Mouse (Mus musculus) E14TG2a.4 (cell line): ENCODE measurements at regions not wholly inside any gene's neighbourhood (a gene's known extent, or its start where the extent isn't known, plus 50 kb on each side); places are given as distances from the start of the nearest gene placed in this dataset.
A peak's percentile ranks its signal among the peaks of the same experiment; 100 is the strongest.
"Not testable (repeated sequence)": the region's sequence is repeated elsewhere in the genome, so short reads cannot be mapped to it uniquely, and the experiment has no call there.

ENCODE experiments used
- H3K27me3 ChIP-seq: 2 replicates; pipeline ENCODE4 v1.6.1; 2014; ENCODE audit warnings: low read length, control low read depth; ENCODE audit not compliant: insufficient read depth
- H3K36me3 ChIP-seq: 2 replicates; pipeline ENCODE4 v1.6.1; 2014; ENCODE audit warnings: low read length, control low read depth; ENCODE audit not compliant: insufficient read depth
- H3K4me1 ChIP-seq: replicated peaks from 2 replicates; pipeline ENCODE4 v1.6.1; 2014; ENCODE audit warnings: low read depth, low read length, control low read depth
- H3K4me3 ChIP-seq: replicated peaks from 2 replicates; pipeline ENCODE4 v1.5.1; 2014; ENCODE audit warnings: mild to moderate bottlenecking, low read length
- H3K9me3 ChIP-seq: 2 replicates; pipeline ENCODE4 v1.6.1; 2014; ENCODE audit warnings: low read length, control low read depth
- CTCF ChIP-seq: conservative IDR thresholded peaks from 2 replicates; pipeline ENCODE4 v1.5.1; 2014; ENCODE audit warnings: low read length
- NANOG ChIP-seq: IDR thresholded peaks from 2 replicates; pipeline ENCODE4 v1.6.1; 2014; ENCODE audit warnings: borderline replicate concordance, low read length, mixed read lengths
- POU5F1 ChIP-seq: IDR thresholded peaks from 2 replicates; pipeline ENCODE4 v1.6.1; 2014; ENCODE audit warnings: low read length, borderline replicate concordance

GRCm38 (mm10) chr1:103986867-103987266 is 781.5 kb upstream of the Cdh20 start:
- no peak overlapping the region for H3K4me3 ChIP-seq
- TF ChIP-seq POU5F1 (no peak), CTCF (peak; percentile 39)

DNA sequence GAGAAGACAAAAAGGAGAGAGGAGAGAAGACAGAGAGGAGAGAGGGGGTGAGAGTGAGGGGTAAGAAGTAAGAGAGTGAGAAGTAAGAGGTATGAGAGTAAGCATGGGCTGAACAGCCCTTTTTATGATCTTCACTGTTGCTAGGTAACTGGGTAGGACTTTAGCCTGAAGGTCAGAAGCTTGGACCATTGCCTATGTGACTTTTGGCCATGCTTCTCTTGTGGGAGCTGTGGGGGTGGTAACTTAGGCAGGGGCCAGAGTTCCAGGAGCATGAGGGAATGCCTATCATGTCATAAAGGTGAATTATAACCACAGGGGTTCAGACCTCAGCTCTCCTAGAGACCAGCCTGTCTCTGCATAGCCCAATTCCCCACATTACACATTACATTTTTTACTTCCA is 765.4 kb upstream of the Cdh20 start:
- H3K27me3 ChIP-seq, H3K36me3 ChIP-seq, H3K4me1 ChIP-seq, H3K4me3 ChIP-seq, H3K9me3 ChIP-seq: not testable (repeated sequence)

More at GRCm38 (mm10) chr1:103986867-103987266, 781.5 kb upstream of the Cdh20 start:
- no peaks in the 10 kb centered on the region for H3K27me3 ChIP-seq
- H3K4me1 ChIP-seq, result no peaks in the 10 kb centered on the region
- H3K36me3 ChIP-seq, result no peaks in the 10 kb centered on the region
- no peaks in the 10 kb centered on the region for H3K9me3 ChIP-seq

DNA sequence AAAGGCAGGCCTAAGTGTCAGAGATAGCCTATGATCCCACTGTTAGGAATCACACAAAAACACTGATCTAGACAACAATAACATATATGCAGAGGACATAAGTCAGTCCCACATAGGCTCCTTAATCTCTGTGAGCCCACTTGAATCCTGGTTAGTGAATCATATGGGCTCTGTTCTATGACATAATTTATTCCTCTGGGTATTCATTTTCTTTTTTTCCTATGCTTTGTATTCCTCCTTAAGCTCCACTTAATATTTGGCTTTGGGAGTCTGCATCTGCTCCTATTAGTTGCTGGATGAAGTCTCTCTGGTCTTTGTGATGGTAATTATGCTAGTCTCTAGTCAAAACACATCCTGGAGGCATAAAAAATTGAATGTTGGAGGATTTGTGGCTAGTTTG is 738.7 kb upstream of the Cdh20 start:
- Histone ChIP-seq H3K4me3 (no peak overlapping the region), H3K9me3 (no peaks in the 10 kb centered on the region), H3K4me1 (no peaks in the 10 kb centered on the region), H3K27me3 (no peaks in the 10 kb centered on the region), H3K36me3 (no peaks in the 10 kb centered on the region)
- TF ChIP-seq CTCF (no peak), NANOG (no peak), POU5F1 (no peak)

DNA sequence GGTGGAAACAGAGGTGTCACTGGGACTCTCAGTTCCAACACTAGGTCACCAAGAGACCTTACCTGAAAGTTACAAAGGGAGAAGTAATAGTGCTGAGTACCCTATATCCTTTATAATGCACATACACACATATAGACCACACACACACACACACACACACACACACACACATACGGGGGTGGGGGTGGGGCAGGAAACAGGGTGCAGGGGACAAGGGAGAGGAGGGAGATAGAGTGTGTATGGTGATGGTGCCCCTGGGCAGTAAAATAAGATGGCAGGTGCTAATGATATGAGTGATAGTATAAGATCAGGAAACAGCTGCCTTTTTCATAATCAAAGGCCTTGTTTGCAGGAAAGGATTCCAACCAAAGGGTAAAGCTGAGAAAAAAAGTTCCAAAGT is 719.9 kb upstream of the Cdh20 start:
- TF ChIP-seq POU5F1 (no peak), NANOG (no peak), CTCF (no peak)
- Histone ChIP-seq H3K36me3 (no peaks in the 10 kb centered on the region), H3K9me3 (no peaks in the 10 kb centered on the region), H3K4me1 (no peaks in the 10 kb centered on the region), H3K4me3 (no peak overlapping the region), H3K27me3 (no peaks in the 10 kb centered on the region)

GRCm38 (mm10) chr1:104049169-104049948 is 719.0 kb upstream of the Cdh20 start:
- Histone ChIP-seq H3K9me3 (no peaks in the 10 kb centered on the region), H3K27me3 (no peaks in the 10 kb centered on the region), H3K4me3 (no peak overlapping the region), H3K36me3 (no peaks in the 10 kb centered on the region), H3K4me1 (no peaks in the 10 kb centered on the region)
- TF ChIP-seq CTCF (no peak), NANOG (no peak), POU5F1 (no peak)
